Mouse (Mus musculus) kidney, adult 2 months (tissue): ENCODE data around the gene Rufy4. TPM values are rescaled to one million over a fixed set of nuclear protein-coding genes. Genes with fewer than 3 reads are reported as not detected.
A peak's percentile ranks its signal among the peaks of the same experiment; 100 is the strongest.

Experiments used
- DNase-seq: peaks from one replicate; pipeline ENCODE4 v3.0.0; 2021
- H3K27ac ChIP-seq: fragments of 200-500 bp; 2 replicates; pipeline ENCODE4 v1.5.1; 2012; ENCODE audit warnings: low read depth, low read length, control low read depth, inconsistent platforms; ENCODE audit not compliant: insufficient read depth
- H3K27me3 ChIP-seq: fragments of 200-500 bp; replicated peaks from 2 replicates; pipeline ENCODE4 v1.6.1; 2012; ENCODE audit warnings: mild to moderate bottlenecking, moderate library complexity, low read length, inconsistent platforms; ENCODE audit not compliant: control insufficient read depth, insufficient read depth
- H3K36me3 ChIP-seq: fragments of 200-500 bp; 2 replicates; pipeline ENCODE4 v1.6.1; 2012; ENCODE audit warnings: mild to moderate bottlenecking, moderate library complexity, low read length, inconsistent platforms; ENCODE audit not compliant: control insufficient read depth, insufficient read depth
- H3K4me1 ChIP-seq: fragments of 200-500 bp; 2 replicates; pipeline ENCODE4 v1.6.1; 2011; ENCODE audit warnings: low read length; ENCODE audit not compliant: control insufficient read depth, insufficient read depth
- H3K4me3 ChIP-seq: fragments of 200-500 bp; 2 replicates; pipeline ENCODE4 v1.5.1; 2011; ENCODE audit warnings: mild to moderate bottlenecking, low read depth, low read length, control low read depth; ENCODE audit not compliant: insufficient read depth
- CTCF ChIP-seq: fragments of 200-500 bp; conservative IDR thresholded peaks from 2 replicates; pipeline ENCODE4 v1.5.1; 2011; ENCODE audit warnings: low read depth, mild to moderate bottlenecking, control low read depth, low read length, moderate library complexity, mixed read lengths; ENCODE audit not compliant: insufficient read depth, insufficient read length
- POLR2A ChIP-seq: fragments of 200-500 bp; IDR thresholded peaks from one replicate; pipeline ENCODE4 v1.6.1; 2011; ENCODE audit warnings: low read depth, low read length, control low read depth
- WGBS: fragments of 180-500 bp; shearing (Covaris S2); methylation state at CpG from one replicate; pipeline ENCODE4 v1.1.7; 2018; 5-methylcytosine and 5-hydroxymethylcytosine counted together
- polyA plus RNA-seq: library from polyadenylated mRNA; depleted of rRNA; stranded (reverse); fragments of >200 nt; gene quantifications from 2 replicates; pipeline ENCODE4 v1.2.3, GENCODE M21; 2012

The Rufy4 gene
- polyA plus RNA-seq, 1 experiment, result 2.4 TPM

- Histone ChIP-seq H3K4me1 (no peaks in the 10 kb centered on the region), H3K27me3 (no peaks in the 10 kb centered on the region; the same call in 1 of the 2 replicates)
- WGBS, result 82% methylated on average over 5 of the region's 5 CpGs
Measured at GRCm38 (mm10) chr1:74167136-74167535, 41.8 kb downstream of the Rufy4 start.

DNA sequence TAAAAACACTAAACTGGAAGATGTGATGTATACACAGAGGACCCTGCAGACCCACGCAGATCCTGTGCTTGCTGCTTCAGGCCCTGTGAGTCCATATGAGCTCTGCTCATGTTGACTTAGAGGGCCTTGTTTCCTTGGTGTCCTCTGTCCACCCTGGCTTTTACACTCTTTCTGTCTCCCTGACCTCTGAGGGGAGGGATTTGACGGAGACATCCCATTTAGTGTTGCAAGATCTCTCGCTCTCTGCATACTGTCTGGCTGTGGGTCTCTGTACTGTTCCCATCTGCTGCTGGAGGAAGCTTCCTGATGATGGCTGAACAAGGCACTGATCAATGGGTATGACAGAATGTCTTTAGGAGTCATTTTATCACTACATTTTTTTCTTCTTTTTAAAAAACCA is 44.4 kb downstream of the Rufy4 start:
- H3K27ac ChIP-seq, result no peak overlapping the region
- H3K36me3 ChIP-seq, result no peaks in the 10 kb centered on the region
- no peaks in the 10 kb centered on the region for H3K4me1 ChIP-seq
- TF ChIP-seq CTCF (no peak), POLR2A (no peak)
- DNase-seq, result no peak
- H3K4me3 ChIP-seq, result no peak overlapping the region
- no peaks in the 10 kb centered on the region; the same call in 1 of the 2 replicates for H3K27me3 ChIP-seq
- WGBS, result 94% methylated on average over 3 of the region's 3 CpGs

More at GRCm38 (mm10) chr1:74167136-74167535, 41.8 kb downstream of the Rufy4 start:
- Histone ChIP-seq H3K4me3 (no peak overlapping the region), H3K27ac (no peak overlapping the region), H3K36me3 (no peaks in the 10 kb centered on the region)
- no peak for DNase-seq
- TF ChIP-seq CTCF, result no peak
- TF ChIP-seq POLR2A, result no peak

GRCm38 (mm10) chr1:74172722-74173121 is 47.4 kb downstream of the Rufy4 start:
- Histone ChIP-seq H3K27ac (no peak overlapping the region), H3K27me3 (no peaks in the 10 kb centered on the region; the same call in 1 of the 2 replicates), H3K4me1 (no peaks in the 10 kb centered on the region), H3K36me3 (no peaks in the 10 kb centered on the region), H3K4me3 (no peak overlapping the region)
- TF ChIP-seq POLR2A (no peak), CTCF (no peak)
- DNase-seq, result no peak
- 73% methylated on average over 3 of the region's 3 CpGs for WGBS

DNA sequence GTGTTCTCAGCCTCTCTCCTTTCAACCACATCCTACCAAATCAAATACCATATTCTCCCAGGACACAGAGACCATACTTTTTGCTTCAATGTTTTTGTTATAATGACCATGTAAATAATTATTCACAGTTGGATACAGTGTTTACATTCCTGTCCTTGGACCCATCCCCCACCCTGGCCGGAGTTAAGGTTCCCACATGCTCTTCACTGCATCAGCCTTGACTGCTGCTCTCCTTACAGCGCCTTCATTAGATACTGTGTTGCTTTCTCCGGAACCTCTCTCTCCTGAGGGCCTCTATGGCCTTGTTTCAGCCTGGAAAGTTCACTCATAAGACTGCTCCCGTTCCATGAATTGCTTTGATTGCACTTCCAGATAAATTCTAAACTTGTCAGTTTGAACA is 50.4 kb downstream of the Rufy4 start:
- H3K27ac ChIP-seq, result no peak overlapping the region
- TF ChIP-seq CTCF, result no peak
- TF ChIP-seq POLR2A, result no peak
- no peaks in the 10 kb centered on the region; the same call in 1 of the 2 replicates for H3K27me3 ChIP-seq
- no peaks in the 10 kb centered on the region for H3K4me1 ChIP-seq
- no peak overlapping the region for H3K4me3 ChIP-seq
- no peaks in the 10 kb centered on the region for H3K36me3 ChIP-seq
- WGBS, result 81% methylated on average over 4 of the region's 4 CpGs
- DNase-seq, result no peak

GRCm38 (mm10) chr1:74178618-74179017 is 53.3 kb downstream of the Rufy4 start:
- no peaks in the 10 kb centered on the region; the same call in 1 of the 2 replicates for H3K27me3 ChIP-seq
- WGBS, result 80% methylated on average over 3 of the region's 3 CpGs
- DNase-seq, result no peak
- no peak for TF ChIP-seq CTCF
- no peak for TF ChIP-seq POLR2A
- no peak overlapping the region for H3K4me3 ChIP-seq
- H3K4me1 ChIP-seq, result no peaks in the 10 kb centered on the region
- no peak overlapping the region for H3K27ac ChIP-seq
- H3K36me3 ChIP-seq, result no peaks in the 10 kb centered on the region

DNA sequence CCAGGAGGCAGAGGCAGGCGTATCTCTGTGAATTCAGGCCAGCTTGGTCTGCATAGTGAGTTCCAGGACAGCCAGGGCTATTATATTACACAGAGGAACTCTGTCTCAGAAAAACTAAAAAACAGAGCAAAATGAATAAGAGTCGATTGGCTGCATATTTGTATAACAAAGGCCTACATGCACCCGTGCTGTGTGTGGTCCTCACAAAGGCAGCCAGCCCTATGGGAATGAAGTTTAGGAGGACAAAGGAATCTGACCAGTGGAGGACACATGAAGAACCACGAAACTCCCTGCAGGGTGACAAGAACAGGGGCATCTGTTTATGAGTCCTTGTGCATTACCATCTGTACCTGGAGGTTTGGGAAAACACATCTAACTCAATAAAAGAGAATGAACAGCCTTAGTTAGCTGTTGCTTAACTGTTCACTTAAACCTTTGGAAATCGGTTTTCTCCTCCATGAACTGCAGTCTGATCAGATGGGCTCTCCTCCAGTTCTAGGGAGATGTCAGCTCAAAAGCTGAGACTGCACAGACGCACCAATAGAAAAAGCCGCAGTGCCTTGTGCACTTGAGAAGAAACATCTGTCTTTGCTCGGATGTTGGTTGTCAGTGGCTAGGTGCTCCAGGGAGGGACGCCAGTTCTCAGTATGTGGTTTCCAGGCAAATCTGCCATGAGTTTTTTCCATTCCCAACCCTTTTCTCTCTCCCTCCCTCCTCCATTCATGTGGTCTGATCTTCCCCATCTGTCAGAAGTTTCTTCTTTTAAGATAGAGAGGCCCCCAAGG is 54.5 kb downstream of the Rufy4 start:
- TF ChIP-seq POLR2A, result no peak
- no peaks in the 10 kb centered on the region for H3K36me3 ChIP-seq
- no peak overlapping the region for H3K4me3 ChIP-seq
- no peak for DNase-seq
- no peaks in the 10 kb centered on the region for H3K4me1 ChIP-seq
- H3K27me3 ChIP-seq, result no peaks in the 10 kb centered on the region; the same call in 1 of the 2 replicates
- 69% methylated on average over 9 of the region's 9 CpGs for WGBS
- H3K27ac ChIP-seq, result no peak overlapping the region

- Histone ChIP-seq H3K4me1 (no peaks in the 10 kb centered on the region), H3K27ac (no peak overlapping the region), H3K27me3 (no peaks in the 10 kb centered on the region; the same call in 1 of the 2 replicates), H3K4me3 (no peak overlapping the region), H3K36me3 (no peaks in the 10 kb centered on the region)
- no peak for DNase-seq
- TF ChIP-seq CTCF (no peak), POLR2A (no peak)
- WGBS, result 62% methylated on average over 2 of the region's 2 CpGs
Measured at GRCm38 (mm10) chr1:74181462-74181861, 56.1 kb downstream of the Rufy4 start.

- TF ChIP-seq POLR2A, result no peak
- peak; percentile 48 for TF ChIP-seq CTCF
- no peaks in the 10 kb centered on the region for H3K36me3 ChIP-seq
- no peaks in the 10 kb centered on the region for H3K4me1 ChIP-seq
- DNase-seq, result peak; percentile 19
- WGBS, result 47% methylated on average over 2 of the region's 2 CpGs
- no peak overlapping the region for H3K27ac ChIP-seq
- H3K27me3 ChIP-seq, result no peaks in the 10 kb centered on the region; the same call in 1 of the 2 replicates
- no peak overlapping the region for H3K4me3 ChIP-seq
Measured at GRCm38 (mm10) chr1:74183006-74183405, 57.7 kb downstream of the Rufy4 start.
